Mouse (Mus musculus): ENCODE measurements at regions not wholly inside any gene's neighbourhood (a gene's known extent, or its start where the extent isn't known, plus 50 kb on each side); places are given as distances from the start of the nearest gene placed in this dataset.

GRCm38 (mm10) chr3:15237817-15238432 is 94.2 kb downstream of the Gm9733 start:
- ATAC-seq (ENCODE audit: low read depth) (no peak), DNase-seq (ENCODE audit: low spot score) (no peak)
- no peak overlapping the region for H3K4me2 ChIP-seq (ENCODE audit: low read depth, low read length)

GRCm38 (mm10) chr3:15242388-15242787 is 89.7 kb downstream of the Gm9733 start:
- Histone ChIP-seq H3K27me3 (replicated peaks; ENCODE audit: control insufficient read depth, insufficient read depth, low read length) (no peaks in the 10 kb centered on the region), H3K36me3 (ENCODE audit: control insufficient read depth, insufficient read depth, low read length) (no peaks in the 10 kb centered on the region)

More at GRCm38 (mm10) chr3:15237817-15238432, 94.2 kb downstream of the Gm9733 start:
- Histone ChIP-seq H3K27me3 (replicated peaks; ENCODE audit: control insufficient read depth, insufficient read depth, low read length) (no peaks in the 10 kb centered on the region), H3K9ac (ENCODE audit: low read depth, low read length) (no peak overlapping the region), H3K4me1 (ENCODE audit: control insufficient read depth, insufficient read depth, low read length) (no peaks in the 10 kb centered on the region), H3K36me3 (ENCODE audit: control insufficient read depth, insufficient read depth, low read length) (no peaks in the 10 kb centered on the region), H3K27ac (replicated peaks; ENCODE audit: low read depth, low read length) (no peak overlapping the region), H3K4me3 (ENCODE audit: low read depth, low read length) (no peak overlapping the region), H3K9me3 (ENCODE audit: control insufficient read depth, low read length) (no peaks in the 10 kb centered on the region)
- 70% methylated on average over 5 of the region's 5 CpGs for WGBS

GRCm38 (mm10) chr3:15243584-15243983 is 88.5 kb downstream of the Gm9733 start:
- Histone ChIP-seq H3K9me3 (ENCODE audit: control insufficient read depth, low read length) (no peaks in the 10 kb centered on the region), H3K4me1 (ENCODE audit: control insufficient read depth, insufficient read depth, low read length) (no peaks in the 10 kb centered on the region), H3K36me3 (ENCODE audit: control insufficient read depth, insufficient read depth, low read length) (no peaks in the 10 kb centered on the region), H3K4me3 (ENCODE audit: low read depth, low read length) (no peak overlapping the region), H3K27me3 (replicated peaks; ENCODE audit: control insufficient read depth, insufficient read depth, low read length) (no peaks in the 10 kb centered on the region), H3K27ac (replicated peaks; ENCODE audit: low read depth, low read length) (no peak overlapping the region), H3K4me2 (ENCODE audit: low read depth, low read length) (no peak overlapping the region), H3K9ac (ENCODE audit: low read depth, low read length) (no peak overlapping the region)
- DNase-seq (ENCODE audit: low spot score): no peak
- WGBS: 69% methylated on average over 5 of the region's 5 CpGs
- ATAC-seq (ENCODE audit: low read depth): no peak

More at GRCm38 (mm10) chr3:15242388-15242787, 89.7 kb downstream of the Gm9733 start:
- H3K27ac ChIP-seq (replicated peaks; ENCODE audit: low read depth, low read length): no peak overlapping the region
- H3K9ac ChIP-seq (ENCODE audit: low read depth, low read length): no peak overlapping the region
- H3K4me2 ChIP-seq (ENCODE audit: low read depth, low read length): no peak overlapping the region
- no peak overlapping the region for H3K4me3 ChIP-seq (ENCODE audit: low read depth, low read length)
- no peaks in the 10 kb centered on the region for H3K9me3 ChIP-seq (ENCODE audit: control insufficient read depth, low read length)
- ATAC-seq (ENCODE audit: low read depth): no peak
- no peak for DNase-seq (ENCODE audit: low spot score)
- H3K4me1 ChIP-seq (ENCODE audit: control insufficient read depth, insufficient read depth, low read length): no peaks in the 10 kb centered on the region

- DNase-seq (ENCODE audit: low spot score) (peak; percentile 74), ATAC-seq (ENCODE audit: low read depth) (no peak)
- H3K27me3 ChIP-seq (replicated peaks; ENCODE audit: control insufficient read depth, insufficient read depth, low read length): no peaks in the 10 kb centered on the region
- WGBS: 22% methylated on average over 6 of the region's 6 CpGs
- H3K4me1 ChIP-seq (ENCODE audit: control insufficient read depth, insufficient read depth, low read length): no peaks in the 10 kb centered on the region
- H3K4me2 ChIP-seq (ENCODE audit: low read depth, low read length): no peak overlapping the region
- no peaks in the 10 kb centered on the region for H3K9me3 ChIP-seq (ENCODE audit: control insufficient read depth, low read length)
- no peak overlapping the region for H3K9ac ChIP-seq (ENCODE audit: low read depth, low read length)
- H3K4me3 ChIP-seq (ENCODE audit: low read depth, low read length): no peak overlapping the region
- H3K27ac ChIP-seq (replicated peaks; ENCODE audit: low read depth, low read length): no peak overlapping the region
- H3K36me3 ChIP-seq (ENCODE audit: control insufficient read depth, insufficient read depth, low read length): no peaks in the 10 kb centered on the region
Measured at GRCm38 (mm10) chr3:15244999-15245398, 87.1 kb downstream of the Gm9733 start.
